Mouse (Mus musculus) kidney, postnatal 0 days (tissue): ENCODE data around the gene Gnat2. TPM values are rescaled to one million over a fixed set of nuclear protein-coding genes. Genes with fewer than 3 reads are reported as not detected.

Experiments
- ATAC-seq: fragments of 200-750 bp; cut with Nextera tagmentation; replicated peaks from 2 replicates; pipeline ENCODE4 v1.8.0; 2017; ENCODE audit warnings: low read depth, moderate number of reproducible peaks, moderate TSS enrichment, moderate library complexity; ENCODE audit not compliant: low FRiP score
- DNase-seq: peaks from one replicate; pipeline ENCODE4 v3.0.0-alpha.2; 2016; ENCODE audit warnings: low spot score
- H3K27ac ChIP-seq: fragments of 300-500 bp; sonication (generic); 2 replicates; pipeline ENCODE4 v1.5.1; 2014; ENCODE audit warnings: mild to moderate bottlenecking
- H3K27me3 ChIP-seq: fragments of 300-500 bp; sonication (generic); 2 replicates; pipeline ENCODE4 v1.6.1; 2014; ENCODE audit warnings: low read length, mixed read lengths; ENCODE audit not compliant: insufficient read depth
- H3K36me3 ChIP-seq: fragments of 300-500 bp; sonication (generic); 2 replicates; pipeline ENCODE4 v1.6.1; 2014; ENCODE audit warnings: low read length, mixed read lengths; ENCODE audit not compliant: insufficient read depth
- H3K4me1 ChIP-seq: fragments of 300-500 bp; sonication (generic); replicated peaks from 2 replicates; pipeline ENCODE4 v1.6.1; 2014; ENCODE audit warnings: antibody characterized with exemption, low read length, mixed read lengths; ENCODE audit not compliant: insufficient read depth
- H3K4me2 ChIP-seq: fragments of 300-500 bp; sonication (generic); 2 replicates; pipeline ENCODE4 v1.6.1; 2014; ENCODE audit warnings: mild to moderate bottlenecking, low read length, moderate library complexity, mixed read lengths
- H3K4me3 ChIP-seq: fragments of 300-500 bp; sonication (generic); replicated peaks from 2 replicates; pipeline ENCODE4 v1.5.1; 2014; ENCODE audit warnings: low read depth, low read length
- H3K9ac ChIP-seq: fragments of 300-500 bp; sonication (generic); 2 replicates; pipeline ENCODE4 v1.6.1; 2014; ENCODE audit warnings: low read depth, low read length
- H3K9me3 ChIP-seq: fragments of 300-500 bp; sonication (generic); replicated peaks from 2 replicates; pipeline ENCODE4 v1.6.1; 2016; ENCODE audit warnings: low read length, inconsistent platforms, mixed read lengths
- CTCF ChIP-seq: IDR thresholded peaks from 2 replicates; pipeline ENCODE4 v1.5.1; 2016; ENCODE audit warnings: antibody characterized with exemption, low read depth, mild to moderate bottlenecking, moderate library complexity
- WGBS: fragments of 180-500 bp; shearing (Covaris S2); extraction: QIAGEN DNeasy Blood & Tissue Kit; methylation state at CpG from one replicate; pipeline ENCODE4 v1.1.7; 2014; 5-methylcytosine and 5-hydroxymethylcytosine counted together
- polyA plus RNA-seq: library from polyadenylated mRNA; unstranded; fragments of >200 nt; fragmentation: Nextera tagmentation; extraction: Ambion mirVana; gene quantifications from 2 replicates; pipeline ENCODE4 v1.2.1, GENCODE M21; 2015

Gene Gnat2
- polyA plus RNA-seq, 1 experiment from 2014 or later: 1.2 TPM

GRCm38 (mm10) chr3:108123242-108123641 lies 30.7 kb downstream of the Gnat2 start:
- H3K4me1 ChIP-seq: 0 out of 2 replicates have a peak, but pooled peaks cover under 1% of the 10 kb centered on the region
- no peak overlapping the region for H3K4me3 ChIP-seq
- DNase-seq (no peak), ATAC-seq (no peak)
- 89% methylated on average over 5 of the region's 5 CpGs for WGBS
- peaks cover 28% of the 10 kb centered on the region for H3K36me3 ChIP-seq
- no peaks in the 10 kb centered on the region for H3K9me3 ChIP-seq
- H3K27ac ChIP-seq: no peak overlapping the region
- H3K27me3 ChIP-seq: no peaks in the 10 kb centered on the region
- TF ChIP-seq CTCF: no peak
- H3K4me2 ChIP-seq: no peak overlapping the region
- H3K9ac ChIP-seq: no peak overlapping the region

GRCm38 (mm10) chr3:108124131-108124530 lies 31.5 kb downstream of the Gnat2 start:
- H3K4me3 ChIP-seq: no peak overlapping the region
- H3K27ac ChIP-seq: no peak overlapping the region
- H3K27me3 ChIP-seq: no peaks in the 10 kb centered on the region
- no peak overlapping the region for H3K4me2 ChIP-seq
- WGBS: 47% methylated on average over 1 of the region's 1 CpGs
- no peak for TF ChIP-seq CTCF
- no peaks in the 10 kb centered on the region for H3K9me3 ChIP-seq
- DNase-seq: no peak
- H3K9ac ChIP-seq: no peak overlapping the region
- ATAC-seq: no peak
- H3K36me3 ChIP-seq: peaks cover 22% of the 10 kb centered on the region
- H3K4me1 ChIP-seq: peaks cover 4% of the 10 kb centered on the region; the same call in 1 of the 2 replicates

- no peak overlapping the region for H3K4me2 ChIP-seq
- no peaks in the 10 kb centered on the region for H3K9me3 ChIP-seq
- no peak for ATAC-seq
- no peak overlapping the region for H3K4me3 ChIP-seq
- WGBS: 90% methylated on average over 3 of the region's 3 CpGs
- peaks cover 8% of the 10 kb centered on the region; the same call in 1 of the 2 replicates for H3K4me1 ChIP-seq
- no peak for DNase-seq
- no peak overlapping the region for H3K27ac ChIP-seq
- no peak for TF ChIP-seq CTCF
- H3K27me3 ChIP-seq: no peaks in the 10 kb centered on the region
- H3K9ac ChIP-seq: no peak overlapping the region
- H3K36me3 ChIP-seq: peaks cover 12% of the 10 kb centered on the region
These were observed 33.7 kb downstream of the Gnat2 start for GRCm38 (mm10) chr3:108126327-108126726.

GRCm38 (mm10) chr3:108128520-108128919 lies 35.9 kb downstream of the Gnat2 start:
- 41% methylated on average over 5 of the region's 5 CpGs for WGBS
- TF ChIP-seq CTCF: no peak
- no peak overlapping the region for H3K4me2 ChIP-seq

GRCm38 (mm10) chr3:108129367-108129766 lies 36.8 kb downstream of the Gnat2 start:
- ATAC-seq (no peak), DNase-seq (no peak)
- Histone ChIP-seq H3K4me3 (no peak overlapping the region), H3K27ac (no peak overlapping the region), H3K4me2 (no peak overlapping the region), H3K9me3 (no peaks in the 10 kb centered on the region), H3K27me3 (no peaks in the 10 kb centered on the region), H3K4me1 (peaks cover 13% of the 10 kb centered on the region), H3K36me3 (no peaks in the 10 kb centered on the region), H3K9ac (no peak overlapping the region)
- no peak for TF ChIP-seq CTCF
- 71% methylated on average over 4 of the region's 4 CpGs for WGBS

More at GRCm38 (mm10) chr3:108128520-108128919, 35.9 kb downstream of the Gnat2 start:
- no peak for ATAC-seq
- no peaks in the 10 kb centered on the region for H3K27me3 ChIP-seq
- H3K9me3 ChIP-seq: no peaks in the 10 kb centered on the region
- peaks cover under 1% of the 10 kb centered on the region; the same call in 1 of the 2 replicates for H3K36me3 ChIP-seq
- no peak for DNase-seq
- H3K4me3 ChIP-seq: no peak overlapping the region
- H3K4me1 ChIP-seq: peaks cover 13% of the 10 kb centered on the region
- no peak overlapping the region for H3K9ac ChIP-seq
- H3K27ac ChIP-seq: no peak overlapping the region

- no peaks in the 10 kb centered on the region for H3K27me3 ChIP-seq
These were observed 37.2 kb downstream of the Gnat2 start for GRCm38 (mm10) chr3:108129804-108130203.

GRCm38 (mm10) chr3:108131216-108131615 lies 38.6 kb downstream of the Gnat2 start:
- no peak overlapping the region for H3K4me2 ChIP-seq
- 69% methylated on average over 5 of the region's 5 CpGs for WGBS
- H3K4me1 ChIP-seq: peaks cover 13% of the 10 kb centered on the region
- peak; percentile 38 for DNase-seq
- no peak overlapping the region for H3K4me3 ChIP-seq
- H3K27ac ChIP-seq: no peak overlapping the region
- TF ChIP-seq CTCF: no peak
- no peaks in the 10 kb centered on the region for H3K9me3 ChIP-seq
- no peaks in the 10 kb centered on the region for H3K27me3 ChIP-seq
- ATAC-seq: peak; percentile 76
- no peak overlapping the region for H3K9ac ChIP-seq
- no peaks in the 10 kb centered on the region for H3K36me3 ChIP-seq

More at GRCm38 (mm10) chr3:108129804-108130203, 37.2 kb downstream of the Gnat2 start:
- no peak for ATAC-seq
- no peak for TF ChIP-seq CTCF
- Histone ChIP-seq H3K27ac (no peak overlapping the region), H3K4me3 (no peak overlapping the region), H3K9ac (no peak overlapping the region), H3K4me2 (no peak overlapping the region), H3K9me3 (no peaks in the 10 kb centered on the region), H3K36me3 (no peaks in the 10 kb centered on the region), H3K4me1 (peaks cover 13% of the 10 kb centered on the region)
- DNase-seq: no peak
- 88% methylated on average over 4 of the region's 4 CpGs for WGBS
